Mouse (Mus musculus) C2C12 (cell line): Measurements from ENCODE around the gene Haus3. TPM values are rescaled to one million over a fixed set of nuclear protein-coding genes. Genes with fewer than 3 reads are reported as not detected.
A peak's percentile ranks its signal among the peaks of the same experiment; 100 is the strongest.

Experiments used
- H3K27me3 ChIP-seq: one replicate; pipeline ENCODE4 v1.6.1; 2011; ENCODE audit not compliant: control insufficient read depth, insufficient read depth, insufficient read length
- H3K36me3 ChIP-seq: one replicate; pipeline ENCODE4 v1.6.1; 2011; ENCODE audit not compliant: control insufficient read depth, insufficient read depth
- H3K4me3 ChIP-seq: one replicate; pipeline ENCODE4 v1.5.1; 2011; ENCODE audit warnings: mild to moderate bottlenecking, control low read depth; ENCODE audit not compliant: poor library complexity, insufficient read depth, severe bottlenecking
- H3K79me2 ChIP-seq: one replicate; pipeline ENCODE4 v1.6.1; 2011; ENCODE audit not compliant: control insufficient read depth, insufficient read depth
- H3K79me3 ChIP-seq: one replicate; pipeline ENCODE4 v1.6.1; 2011; ENCODE audit warnings: low read depth, control low read depth
- H3ac ChIP-seq: one replicate; pipeline ENCODE3; 2011; ENCODE audit warnings: low read depth; ENCODE audit not compliant: control insufficient read depth, insufficient read length
- CEBPB ChIP-seq: IDR thresholded peaks from one replicate; pipeline ENCODE4 v1.6.1; 2011; ENCODE audit warnings: low read depth, mild to moderate bottlenecking, control low read depth, moderate library complexity
- CTCF ChIP-seq: IDR thresholded peaks from one replicate; pipeline ENCODE4 v1.5.1; 2011; ENCODE audit not compliant: control insufficient read depth, insufficient read depth, insufficient read length
- FOSL1 ChIP-seq: IDR thresholded peaks from one replicate; pipeline ENCODE4 v1.8.0; 2011; ENCODE audit warnings: mild to moderate bottlenecking, low read length; ENCODE audit not compliant: poor library complexity, insufficient read depth, severe bottlenecking
- MAX ChIP-seq: IDR thresholded peaks from one replicate; pipeline ENCODE4 v1.6.1; 2011; ENCODE audit warnings: mild to moderate bottlenecking, control low read depth
- MYOD1 ChIP-seq: IDR thresholded peaks from one replicate; pipeline ENCODE4 v1.6.1; 2011; ENCODE audit warnings: low read depth; ENCODE audit not compliant: control insufficient read depth, insufficient read length
- MYOG ChIP-seq: IDR thresholded peaks from one replicate; pipeline ENCODE4 v1.6.1; 2011; ENCODE audit not compliant: control insufficient read depth, insufficient read length; ENCODE audit errors: extremely low read depth
- USF1 ChIP-seq: IDR thresholded peaks from one replicate; pipeline ENCODE4 v1.6.1; 2011; ENCODE audit warnings: low read depth, mild to moderate bottlenecking, control low read depth, moderate library complexity
- long read RNA-seq, 2 experiments: library from polyadenylated mRNA; unstranded; transcript quantifications; one replicate each; pipeline ENCODE4 v2.0.0; 2019 to 2020
- polyA plus RNA-seq: library from polyadenylated mRNA; unstranded; fragments of >200 nt; fragmentation: generic; extraction: Trizol; gene quantifications from one replicate; pipeline ENCODE4 v1.2.1, GENCODE M21; 2012; ENCODE audit warnings: missing spikeins

The Haus3 gene
- 7.3 TPM for polyA plus RNA-seq
- long read RNA-seq, experiment 1, transcript Haus3-201 (5 exons, 2,073 nt), result major isoform, 26 of 39 reads
- long read RNA-seq, experiment 1, partial matches to known transcripts, result 10 of 39 reads
- long read RNA-seq, experiment 1, other reads (novel, unspliced or antisense), result 3 of 39 reads
- long read RNA-seq, experiment 2, transcript Haus3-201 (5 exons, 2,073 nt), result major isoform, 131 of 169 reads
- long read RNA-seq, experiment 2, partial matches to known transcripts, result 31 of 169 reads
- long read RNA-seq, experiment 2, other reads (novel, unspliced or antisense), result 7 of 169 reads

DNA sequence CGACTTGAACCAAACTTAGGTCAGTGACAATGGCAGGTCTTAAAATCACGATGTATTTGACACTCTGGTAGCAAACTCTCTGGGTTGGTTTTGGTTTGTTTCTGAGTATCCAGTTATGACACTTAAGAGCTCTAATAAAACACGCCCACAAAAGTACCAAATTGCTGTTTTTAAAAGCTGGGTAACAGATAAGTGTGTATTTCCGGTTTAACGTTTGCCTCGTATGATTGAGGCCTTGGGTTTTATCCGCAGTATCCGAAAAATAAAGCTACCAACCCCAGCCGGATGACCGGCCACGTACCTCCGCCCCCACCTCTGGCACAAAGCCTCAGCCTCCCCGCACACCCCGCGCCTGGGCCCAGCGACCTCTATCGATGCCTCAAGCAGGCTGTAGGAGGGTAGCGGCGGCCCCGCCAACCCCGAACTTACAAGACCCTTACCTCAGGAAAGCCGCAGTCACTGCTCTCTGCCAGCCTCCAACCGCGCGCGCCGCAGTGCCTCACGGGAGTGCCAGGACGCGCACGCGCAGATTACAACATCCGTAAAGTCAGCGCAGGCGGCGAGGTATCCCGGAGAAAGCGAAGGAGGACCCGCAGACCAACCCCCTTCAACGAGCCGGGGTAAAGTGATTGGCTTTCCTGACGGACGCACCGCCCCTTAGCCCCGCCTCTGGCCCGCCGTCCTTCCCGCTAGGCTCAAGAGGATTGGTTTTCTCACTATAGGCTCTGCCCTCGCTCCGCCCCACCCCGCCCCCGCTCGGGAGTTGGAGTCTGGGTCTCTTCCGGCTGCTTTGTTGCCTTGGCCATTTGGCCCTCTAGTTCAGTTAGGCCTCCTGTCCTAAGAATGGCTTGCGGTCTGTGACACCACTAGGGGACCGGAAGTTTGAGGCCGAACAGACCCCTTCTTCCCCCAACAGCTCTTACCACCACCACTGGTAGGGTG lies at the start of gene Haus3, which contains the start of gene Poln:
Gene Haus3 (minus strand): TSS at position 578 of the 942 bp plus-strand sequence.
Gene Poln (minus strand): TSS at position 499 of the 942 bp plus-strand sequence.
- Histone ChIP-seq H3ac (peak within 1 kb of the TSS; percentile 69), H3K4me3 (peak within 1 kb of the TSS; percentile 61), H3K79me2 (peaks cover 50% of the 10 kb centered on the region), H3K27me3 (no peaks in the 10 kb centered on the region), H3K36me3 (peaks cover 30% of the 10 kb centered on the region), H3K79me3 (peaks cover 28% of the 10 kb centered on the region)
- TF ChIP-seq MYOD1 (no peak), USF1 (no peak), CEBPB (no peak), MYOG (no peak), CTCF (no peak), FOSL1 (no peak), MAX (peak; percentile 21)

DNA sequence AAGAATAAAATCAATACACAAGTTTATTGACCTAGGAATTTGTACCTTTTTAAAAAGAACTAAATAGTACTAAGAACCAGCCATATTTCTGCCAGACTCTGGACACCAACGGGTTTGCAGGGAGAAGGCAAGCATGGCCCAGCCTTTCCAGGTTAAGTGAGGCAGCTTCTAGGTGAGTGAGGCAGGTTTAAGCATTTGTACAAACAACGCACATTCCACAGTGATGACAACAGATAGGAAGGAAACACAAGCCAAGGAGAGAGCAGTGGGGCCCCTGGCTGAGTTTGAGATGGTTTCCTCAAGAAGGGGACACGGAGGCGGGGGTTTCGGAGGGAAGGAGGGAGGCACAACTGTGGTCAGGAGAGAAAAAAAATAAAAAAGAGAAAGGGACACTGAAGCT lies 49.3 kb upstream of the Haus3 start:
- no peaks in the 10 kb centered on the region for H3K79me2 ChIP-seq
- H3K27me3 ChIP-seq, result peaks cover 45% of the 10 kb centered on the region
- TF ChIP-seq CEBPB (no peak), USF1 (no peak), CTCF (no peak), MYOG (no peak), FOSL1 (no peak), MAX (no peak), MYOD1 (no peak)
- no peaks in the 10 kb centered on the region for H3K79me3 ChIP-seq
- no peaks in the 10 kb centered on the region for H3K36me3 ChIP-seq
- H3ac ChIP-seq, result no peak overlapping the region
- H3K4me3 ChIP-seq, result no peak overlapping the region

DNA sequence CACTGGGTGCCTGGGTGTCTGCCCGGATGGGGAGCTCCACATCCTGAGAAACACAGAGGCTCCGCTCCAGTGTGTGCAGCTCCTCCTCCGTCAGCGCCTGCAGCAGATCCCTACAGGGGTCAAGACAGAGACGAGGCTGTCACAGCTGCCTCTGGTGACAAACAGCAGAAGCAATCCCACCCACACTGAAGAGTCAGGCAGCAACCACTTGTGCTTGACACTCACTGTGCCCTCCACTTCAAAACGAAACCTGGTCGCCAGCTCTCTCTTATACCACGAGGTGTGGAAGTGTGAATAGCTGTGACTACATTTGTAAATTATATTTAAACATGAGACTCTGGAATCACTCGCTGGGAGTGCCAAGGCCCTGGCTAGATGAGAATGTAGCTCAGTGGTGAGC lies 48.4 kb upstream of the Haus3 start:
- Histone ChIP-seq H3K4me3 (no peak overlapping the region), H3K79me2 (no peaks in the 10 kb centered on the region), H3K36me3 (no peaks in the 10 kb centered on the region), H3K79me3 (no peaks in the 10 kb centered on the region), H3ac (no peak overlapping the region), H3K27me3 (peaks cover 42% of the 10 kb centered on the region)
- TF ChIP-seq MAX (no peak), USF1 (no peak), MYOD1 (no peak), CEBPB (no peak), CTCF (no peak), MYOG (no peak), FOSL1 (no peak)

DNA sequence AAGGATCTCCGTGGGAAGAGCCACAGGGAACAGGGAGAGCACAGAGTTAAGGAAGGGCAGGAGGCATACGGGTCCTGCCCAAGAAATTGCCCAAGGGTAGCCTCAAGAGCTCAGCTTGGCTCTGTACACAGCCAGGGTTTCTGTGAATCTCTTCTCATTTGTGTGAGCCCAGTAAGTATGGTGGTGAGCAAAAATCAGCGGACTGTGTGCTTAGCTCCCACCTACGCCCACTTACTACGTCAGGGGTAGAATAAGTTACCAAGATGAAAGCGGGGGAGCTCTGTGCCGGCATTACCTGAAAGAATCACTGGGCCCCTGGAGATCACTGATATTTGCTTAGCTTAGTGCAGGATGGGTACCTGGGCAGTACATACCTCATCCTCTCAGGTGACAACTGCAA lies 46.7 kb upstream of the Haus3 start:
- peaks cover 42% of the 10 kb centered on the region for H3K27me3 ChIP-seq
- H3K36me3 ChIP-seq, result no peaks in the 10 kb centered on the region
- no peaks in the 10 kb centered on the region for H3K79me2 ChIP-seq
- TF ChIP-seq USF1 (no peak), CTCF (no peak)
- H3K4me3 ChIP-seq, result no peak overlapping the region
- no peaks in the 10 kb centered on the region for H3K79me3 ChIP-seq
- no peak overlapping the region for H3ac ChIP-seq

DNA sequence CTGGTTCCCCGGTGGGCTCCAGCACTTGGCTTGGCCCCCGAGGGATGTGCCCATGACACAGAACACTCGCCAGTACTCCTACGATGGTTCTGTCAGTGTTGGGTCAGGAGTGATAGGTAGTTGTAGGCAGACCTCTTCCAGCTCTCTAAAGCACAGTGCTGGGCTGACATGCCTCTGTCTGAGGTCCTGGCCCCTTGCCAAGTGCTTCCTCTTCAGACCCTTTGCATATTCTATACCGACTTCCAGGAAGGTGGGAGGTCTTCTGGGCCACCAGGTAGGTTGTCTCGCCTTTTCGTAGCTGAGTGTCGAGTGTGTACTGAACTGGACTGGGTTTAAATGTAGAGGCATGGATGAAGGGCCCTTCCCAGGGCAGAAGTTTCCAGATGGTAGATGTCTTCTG lies 44.3 kb upstream of the Haus3 start:
- TF ChIP-seq MAX (no peak), FOSL1 (no peak)
- no peak overlapping the region for H3K4me3 ChIP-seq
- no peak overlapping the region for H3ac ChIP-seq

More for the DNA sequence above, 44.3 kb upstream of the Haus3 start:
- Histone ChIP-seq H3K27me3 (peaks cover 42% of the 10 kb centered on the region), H3K36me3 (no peaks in the 10 kb centered on the region), H3K79me3 (no peaks in the 10 kb centered on the region), H3K79me2 (no peaks in the 10 kb centered on the region)
